Mouse (Mus musculus) 3T3-L1 (cell line): ENCODE results near the gene Cyp17a1.

Experiments used
- DNase-seq: peaks from one replicate; pipeline ENCODE4 v3.0.0-alpha.2; 2015; ENCODE audit warnings: low read depth, low spot score

Gene Cyp17a1

GRCm38 (mm10) chr19:46672766-46673418, at the start of gene Cyp17a1:
TSS of gene Cyp17a1 (minus strand) at chr19:46673172.
- no peak for DNase-seq

- peak; percentile 80 for DNase-seq
These were observed 45.2 kb upstream of the Cyp17a1 start for GRCm38 (mm10) chr19:46718150-46718549.

GRCm38 (mm10) chr19:46715016-46715415, 42.0 kb upstream of the Cyp17a1 start:
- DNase-seq: no peak

- DNase-seq: no peak
These were observed 41.3 kb upstream of the Cyp17a1 start for GRCm38 (mm10) chr19:46714234-46714633.

- DNase-seq: no peak
These were observed 37.6 kb upstream of the Cyp17a1 start for GRCm38 (mm10) chr19:46710614-46711013.

GRCm38 (mm10) chr19:46707296-46708151, 34.6 kb upstream of the Cyp17a1 start, which contains the start of gene As3mt:
TSS of gene As3mt (plus strand) at chr19:46707458.
- no peak for DNase-seq

GRCm38 (mm10) chr19:46706540-46707295, 33.7 kb upstream of the Cyp17a1 start:
- no peak for DNase-seq

GRCm38 (mm10) chr19:46705779-46706495, 33.0 kb upstream of the Cyp17a1 start:
- no peak for DNase-seq

- no peak for DNase-seq
These were observed 28.2 kb upstream of the Cyp17a1 start for GRCm38 (mm10) chr19:46701156-46701555.

- DNase-seq: peak; percentile 46
These were observed 26.1 kb upstream of the Cyp17a1 start for GRCm38 (mm10) chr19:46699011-46699481.

GRCm38 (mm10) chr19:46697840-46698517, 25.0 kb upstream of the Cyp17a1 start:
- no peak for DNase-seq

GRCm38 (mm10) chr19:46696943-46697342, 24.0 kb upstream of the Cyp17a1 start:
- DNase-seq: no peak

- no peak for DNase-seq
These were observed 23.5 kb upstream of the Cyp17a1 start for GRCm38 (mm10) chr19:46696482-46696881.

GRCm38 (mm10) chr19:46693146-46693545, 20.2 kb upstream of the Cyp17a1 start:
- DNase-seq: peak; percentile 47

- no peak for DNase-seq
These were observed 18.1 kb upstream of the Cyp17a1 start for GRCm38 (mm10) chr19:46691078-46691477.

- no peak for DNase-seq
These were observed 17.4 kb upstream of the Cyp17a1 start for GRCm38 (mm10) chr19:46690387-46690786.

GRCm38 (mm10) chr19:46689460-46690372, 16.7 kb upstream of the Cyp17a1 start, which contains the start of gene Borcs7:
TSS of gene Borcs7 (plus strand) at chr19:46689906.
- DNase-seq: peak; percentile 86

- DNase-seq: no peak
These were observed 6.9 kb upstream of the Cyp17a1 start for GRCm38 (mm10) chr19:46679720-46680383.

GRCm38 (mm10) chr19:46675641-46676040, 2.7 kb upstream of the Cyp17a1 start:
- DNase-seq: no peak
